Mouse (Mus musculus) thymus, adult 2 months (tissue): Measurements from ENCODE around the gene Myh9. TPM values are rescaled to one million over a fixed set of nuclear protein-coding genes. Genes with fewer than 3 reads are reported as not detected.

Experiments used
- DNase-seq: peaks from one replicate; pipeline ENCODE4 v3.0.0; 2021
- H3K27ac ChIP-seq: fragments of 200-500 bp; 2 replicates; pipeline ENCODE4 v1.5.1; 2012; ENCODE audit warnings: low read length, control low read depth; ENCODE audit not compliant: control insufficient read depth, insufficient read depth
- H3K27me3 ChIP-seq: fragments of 200-500 bp; 2 replicates; pipeline ENCODE4 v1.6.1; 2012; ENCODE audit warnings: mild to moderate bottlenecking, low read length, moderate library complexity, mixed read lengths; ENCODE audit not compliant: control insufficient read depth, insufficient read depth
- H3K36me3 ChIP-seq: fragments of 200-500 bp; 2 replicates; pipeline ENCODE4 v1.6.1; 2012; ENCODE audit warnings: mild to moderate bottlenecking, low read length, moderate library complexity; ENCODE audit not compliant: control insufficient read depth, insufficient read depth
- H3K4me1 ChIP-seq: fragments of 200-500 bp; replicated peaks from 2 replicates; pipeline ENCODE4 v1.6.1; 2012; ENCODE audit warnings: low read length; ENCODE audit not compliant: control insufficient read depth, insufficient read depth
- H3K4me3 ChIP-seq: fragments of 200-500 bp; 2 replicates; pipeline ENCODE4 v1.5.1; 2012; ENCODE audit warnings: mild to moderate bottlenecking, low read length, control low read depth, moderate library complexity; ENCODE audit not compliant: control insufficient read depth, insufficient read depth
- CTCF ChIP-seq: fragments of 200-500 bp; IDR thresholded peaks from 2 replicates; pipeline ENCODE4 v1.5.1; 2012; ENCODE audit warnings: mild to moderate bottlenecking, control low read depth, low read length, moderate library complexity, borderline replicate concordance; ENCODE audit not compliant: control insufficient read depth, poor library complexity, insufficient read depth; ENCODE audit errors: extremely low read depth
- POLR2A ChIP-seq: fragments of 200-500 bp; IDR thresholded peaks from 2 replicates; pipeline ENCODE4 v1.6.1; 2012; ENCODE audit warnings: mild to moderate bottlenecking, low read length, control low read depth, moderate library complexity; ENCODE audit not compliant: control insufficient read depth, poor library complexity, insufficient read depth; ENCODE audit errors: extremely low read depth
- WGBS: fragments of 180-500 bp; shearing (Covaris S2); methylation state at CpG from one replicate; pipeline ENCODE4 v1.1.7; 2018; 5-methylcytosine and 5-hydroxymethylcytosine counted together
- polyA plus RNA-seq: library from polyadenylated mRNA; depleted of rRNA; stranded (reverse); fragments of >200 nt; gene quantifications from 2 replicates; pipeline ENCODE4 v1.2.3, GENCODE M21; 2012

The Myh9 gene
- polyA plus RNA-seq, 1 experiment, result 167 TPM

GRCm38 (mm10) chr15:77833083-77833482, 8.9 kb downstream of the Myh9 start:
- peaks cover 76% of the 10 kb centered on the region for H3K4me1 ChIP-seq
- TF ChIP-seq CTCF (no peak), POLR2A (no peak)
- peaks cover 11% of the 10 kb centered on the region for H3K36me3 ChIP-seq
- no peak overlapping the region for H3K4me3 ChIP-seq
- H3K27ac ChIP-seq, result peak overlapping the region; percentile 95
- no peaks in the 10 kb centered on the region for H3K27me3 ChIP-seq
- no peak for DNase-seq

GRCm38 (mm10) chr15:77832458-77832904, 9.5 kb downstream of the Myh9 start:
- Histone ChIP-seq H3K36me3 (peaks cover 11% of the 10 kb centered on the region), H3K27me3 (no peaks in the 10 kb centered on the region), H3K4me3 (no peak overlapping the region), H3K27ac (peak overlapping the region; percentile 81), H3K4me1 (peaks cover 76% of the 10 kb centered on the region)
- 49% methylated on average over 7 of the region's 7 CpGs for WGBS
- TF ChIP-seq POLR2A (no peak), CTCF (no peak)
- peak; percentile 45 for DNase-seq

GRCm38 (mm10) chr15:77831754-77832457, 10.1 kb downstream of the Myh9 start:
- H3K4me3 ChIP-seq, result no peak overlapping the region
- WGBS, result 74% methylated on average over 8 of the region's 8 CpGs
- H3K36me3 ChIP-seq, result peaks cover 11% of the 10 kb centered on the region
- TF ChIP-seq POLR2A (no peak), CTCF (no peak)
- DNase-seq, result no peak
- peaks cover 77% of the 10 kb centered on the region for H3K4me1 ChIP-seq
- no peaks in the 10 kb centered on the region for H3K27me3 ChIP-seq
- H3K27ac ChIP-seq, result peak overlapping the region; percentile 81; the same call in 1 of the 2 replicates

GRCm38 (mm10) chr15:77831138-77831579, 10.8 kb downstream of the Myh9 start:
- no peak for DNase-seq
- Histone ChIP-seq H3K36me3 (peaks cover 11% of the 10 kb centered on the region), H3K27me3 (no peaks in the 10 kb centered on the region), H3K27ac (peak overlapping the region; percentile 24; the same call in 1 of the 2 replicates), H3K4me1 (peaks cover 71% of the 10 kb centered on the region), H3K4me3 (no peak overlapping the region)
- TF ChIP-seq POLR2A (no peak), CTCF (no peak)
- 38% methylated on average over 2 of the region's 2 CpGs for WGBS

- Histone ChIP-seq H3K36me3 (peaks cover 11% of the 10 kb centered on the region), H3K4me3 (no peak overlapping the region), H3K27ac (peak overlapping the region; percentile 45; the same call in 1 of the 2 replicates), H3K4me1 (peaks cover 65% of the 10 kb centered on the region), H3K27me3 (no peaks in the 10 kb centered on the region)
- DNase-seq, result no peak
- WGBS, result 44% methylated on average over 5 of the region's 5 CpGs
- no peak for TF ChIP-seq CTCF
- no peak for TF ChIP-seq POLR2A
Observed at GRCm38 (mm10) chr15:77830481-77831137, 11.4 kb downstream of the Myh9 start.

- H3K27me3 ChIP-seq, result no peaks in the 10 kb centered on the region
- H3K36me3 ChIP-seq, result peaks cover 14% of the 10 kb centered on the region
- no peak for DNase-seq
- 83% methylated on average over 2 of the region's 2 CpGs for WGBS
- peaks cover 58% of the 10 kb centered on the region for H3K4me1 ChIP-seq
- H3K4me3 ChIP-seq, result no peak overlapping the region
- no peak overlapping the region for H3K27ac ChIP-seq
- TF ChIP-seq CTCF, result no peak
- no peak for TF ChIP-seq POLR2A
Observed at GRCm38 (mm10) chr15:77829542-77829941, 12.4 kb downstream of the Myh9 start.

- no peak for TF ChIP-seq POLR2A
- no peak for TF ChIP-seq CTCF
- no peak overlapping the region for H3K4me3 ChIP-seq
- DNase-seq, result no peak
- peaks cover 14% of the 10 kb centered on the region for H3K36me3 ChIP-seq
- H3K4me1 ChIP-seq, result peaks cover 57% of the 10 kb centered on the region
- WGBS, result 98% methylated on average over 6 of the region's 6 CpGs
- H3K27me3 ChIP-seq, result no peaks in the 10 kb centered on the region
- H3K27ac ChIP-seq, result no peak overlapping the region
Observed at GRCm38 (mm10) chr15:77828910-77829309, 13.1 kb downstream of the Myh9 start.
